Mouse (Mus musculus): ENCODE results near the gene Rabgap1.
"Not testable (repeated sequence)": the region's sequence is repeated elsewhere in the genome, so short reads cannot be mapped to it uniquely, and the experiment has no call there.

Rabgap1 gene

DNA sequence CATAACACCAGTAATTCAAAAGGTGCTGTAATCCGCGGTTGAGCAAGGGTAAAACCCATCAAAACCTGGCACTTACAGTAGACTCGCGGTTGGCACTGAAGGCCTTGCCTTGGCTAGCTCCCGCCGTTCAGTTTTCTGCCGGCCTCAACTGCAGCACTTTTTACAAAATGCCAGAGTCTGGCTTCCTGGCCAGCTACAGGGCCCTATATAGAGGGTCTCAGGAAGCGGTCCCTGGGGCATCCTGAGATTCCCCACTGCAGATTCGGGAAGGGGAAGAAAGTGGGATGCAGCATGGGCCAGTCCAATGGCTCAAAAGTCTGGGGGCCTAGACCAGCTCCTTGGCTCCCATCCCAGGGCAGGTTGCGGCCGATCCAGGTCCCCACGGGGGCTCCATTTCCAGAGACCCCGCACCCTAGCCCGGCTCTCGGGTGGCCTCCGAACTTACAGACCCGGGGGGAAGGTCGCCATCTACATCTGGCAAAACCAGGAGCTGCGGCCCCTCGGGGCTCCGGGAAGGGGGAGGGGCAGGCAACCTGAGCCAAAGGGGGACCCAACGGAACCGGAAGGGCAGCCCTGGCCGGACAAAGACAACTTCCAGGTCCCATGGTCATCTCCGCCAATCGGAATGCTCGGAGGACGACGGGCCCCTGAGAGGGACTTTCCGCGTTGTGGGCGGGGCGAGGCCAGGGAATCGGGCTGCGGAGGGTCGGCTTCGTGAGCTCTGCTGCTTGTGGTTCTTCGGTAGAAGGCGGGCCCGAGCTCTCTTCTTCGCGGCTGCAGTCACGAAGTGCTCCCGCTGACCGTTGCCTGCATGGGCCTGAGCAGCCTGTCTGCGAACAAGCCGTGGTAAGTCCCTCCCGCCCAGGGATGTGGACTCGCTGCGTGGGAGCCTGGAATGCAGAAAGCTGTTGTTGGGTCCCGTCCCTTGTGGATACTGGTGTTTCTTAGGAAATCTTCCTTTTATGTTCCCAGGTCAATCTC lies at the start of gene Rabgap1, which contains the start of the genes Zbtb26 and Zbtb6:
TSS of gene Rabgap1 (plus strand) at position 669 of the 981 bp plus-strand sequence.
TSS of gene Zbtb26 (minus strand) at position 525 of the 981 bp plus-strand sequence.
TSS of gene Zbtb6 (minus strand) at position 561 of the 981 bp plus-strand sequence.
- in situ Hi-C loops (cut with MboI; ENCODE audit: low sequenced_read_pairs), result no loop called here

DNA sequence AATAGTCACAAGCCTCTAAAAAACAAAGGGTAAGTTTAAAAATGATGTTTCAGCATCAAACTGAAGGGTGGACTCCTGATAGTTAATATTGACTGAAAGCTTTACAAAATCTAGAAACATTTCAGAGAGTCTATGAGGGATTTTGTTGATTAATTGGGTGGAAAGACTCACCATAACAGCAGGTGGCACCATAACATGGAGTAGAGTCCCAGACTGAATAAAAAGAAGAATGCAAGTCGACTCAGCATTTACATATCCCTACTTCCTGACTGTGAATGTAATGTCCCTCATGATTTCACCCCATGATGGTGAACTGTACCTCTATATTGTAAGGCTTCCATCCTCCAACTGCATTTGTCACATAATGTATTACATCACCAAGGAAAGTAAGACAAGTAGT lies 47.5 kb upstream of the Rabgap1 start:
- in situ Hi-C loops (cut with MboI; ENCODE audit: low sequenced_read_pairs), result loop anchor here (25.0 kb wide), 1 partner anchor 367 kb away; no protein-coding TSS in a partner anchor

GRCm38 (mm10) chr2:37421903-37422302 lies 21.2 kb upstream of the Rabgap1 start:
- in situ Hi-C loops (cut with MboI; ENCODE audit: low sequenced_read_pairs), result no loop called here

DNA sequence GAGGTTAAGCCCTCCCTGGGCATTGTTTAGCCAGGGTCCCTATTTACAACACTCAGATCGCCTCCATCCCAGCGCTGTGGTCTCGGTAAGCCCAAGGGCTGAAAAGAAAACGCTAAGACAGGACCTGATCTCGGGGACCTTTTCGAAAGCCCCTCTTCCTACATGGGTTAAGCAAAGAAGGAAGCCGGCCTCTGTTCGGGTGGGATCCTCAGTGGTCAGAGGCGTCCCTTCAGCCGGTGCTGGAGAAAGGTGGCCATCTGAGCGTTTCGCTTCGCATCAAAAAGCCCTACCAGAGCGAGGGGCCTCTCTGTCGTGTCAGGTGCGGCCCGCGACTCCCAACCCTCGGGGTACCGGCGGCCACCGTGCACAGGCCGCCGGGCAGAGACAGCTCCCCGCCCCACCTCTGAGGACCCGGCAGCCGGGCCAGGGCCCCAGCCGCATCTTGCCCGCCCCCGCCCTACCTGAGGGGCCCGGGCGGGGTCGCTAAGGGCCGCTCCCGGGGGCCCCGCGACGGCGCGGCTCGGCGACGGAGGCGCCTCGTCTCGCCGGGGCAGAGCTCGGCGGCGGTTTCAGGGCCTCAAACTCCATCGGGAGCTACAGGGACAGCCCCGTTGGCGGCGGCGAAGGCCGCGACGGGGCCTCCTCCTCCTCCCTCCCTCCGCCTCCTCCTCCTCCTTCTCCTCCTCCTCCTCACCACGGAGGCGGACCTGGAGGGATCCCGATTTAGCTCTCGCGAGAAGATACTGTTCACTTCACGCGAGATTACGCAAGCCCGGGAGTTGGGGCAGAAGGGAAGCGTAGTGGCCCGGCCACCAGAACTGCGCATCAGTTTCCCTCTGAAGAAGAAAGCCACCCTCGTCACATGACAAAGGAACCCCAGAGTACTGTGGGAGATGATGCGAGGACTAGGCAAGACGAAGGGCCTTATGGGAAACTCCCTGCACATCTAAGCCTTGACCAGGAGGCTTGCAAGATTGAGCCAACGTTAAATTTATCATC lies 20.5 kb upstream of the Rabgap1 start, which contains the start of gene Rc3h2:
TSS of gene Rc3h2 (minus strand) at position 598 of the 999 bp plus-strand sequence.
- in situ Hi-C loops (cut with MboI; ENCODE audit: low sequenced_read_pairs), result no loop called here

- in situ Hi-C loops (cut with MboI; ENCODE audit: low sequenced_read_pairs), result no loop called here
These were observed 19.4 kb upstream of the Rabgap1 start for GRCm38 (mm10) chr2:37423671-37424070.

- in situ Hi-C loops (cut with MboI; ENCODE audit: low sequenced_read_pairs), result no loop called here
These were observed 12.2 kb upstream of the Rabgap1 start for GRCm38 (mm10) chr2:37430593-37431464.

DNA sequence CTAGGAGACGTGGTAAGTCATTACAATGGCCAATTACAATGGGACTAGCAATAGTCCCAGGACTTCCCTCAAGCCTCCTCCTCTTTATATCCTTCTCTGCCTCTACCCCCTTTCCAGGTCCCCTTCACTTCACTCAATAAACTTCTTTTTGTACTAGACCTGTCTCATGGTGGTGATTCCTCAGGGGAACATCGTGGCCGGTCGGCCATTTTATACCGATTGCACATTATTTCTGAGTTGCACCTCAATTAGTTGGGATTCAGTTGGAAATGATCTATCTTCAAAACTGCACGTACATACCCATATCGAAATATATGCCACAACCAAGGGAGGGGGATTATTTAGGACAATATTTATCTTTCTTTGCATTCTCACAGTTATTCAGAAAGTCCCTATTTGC lies 11.5 kb upstream of the Rabgap1 start:
- in situ Hi-C loops (cut with MboI; ENCODE audit: low sequenced_read_pairs), result no loop called here

DNA sequence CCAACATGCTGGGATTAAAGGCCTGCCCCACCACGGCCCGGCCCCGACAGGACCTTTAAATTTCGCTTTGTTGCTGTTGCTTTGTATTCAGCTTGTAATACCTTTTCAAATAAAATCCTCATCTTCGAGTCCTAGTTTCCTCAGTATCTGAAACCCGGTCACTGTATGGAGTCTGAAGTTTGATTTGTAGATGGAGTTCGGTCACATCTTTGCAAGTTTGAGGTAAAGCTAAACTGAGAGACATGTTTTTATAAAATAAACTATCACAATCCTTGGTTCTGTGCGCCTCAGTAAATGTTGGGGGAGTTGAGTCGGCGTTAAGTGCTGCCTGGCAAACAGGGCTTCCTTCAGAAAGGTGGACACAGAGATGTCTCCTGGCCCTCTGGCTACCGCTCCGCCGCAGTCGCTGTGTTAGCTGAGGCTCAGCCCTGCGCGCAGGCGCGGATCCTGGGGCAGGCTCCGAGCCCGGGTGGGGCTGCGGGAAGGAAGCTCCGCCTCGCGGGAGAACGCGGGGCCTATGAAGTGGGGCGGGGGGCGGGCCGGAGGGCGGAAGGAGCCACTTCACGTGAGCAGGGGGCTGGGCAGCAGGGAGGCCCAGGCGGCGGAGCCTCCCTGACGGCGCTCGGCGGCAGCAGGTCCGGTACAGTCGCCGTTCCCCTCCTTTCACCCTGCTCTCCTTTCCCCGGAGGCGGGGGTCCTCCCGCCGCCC lies 8.7 kb downstream of the Rabgap1 start:
- in situ Hi-C loops (cut with MboI; ENCODE audit: low sequenced_read_pairs), result no loop called here

GRCm38 (mm10) chr2:37452376-37452760 lies 9.3 kb downstream of the Rabgap1 start:
- in situ Hi-C loops (cut with MboI; ENCODE audit: low sequenced_read_pairs), result no loop called here

GRCm38 (mm10) chr2:37460707-37461106 lies 17.6 kb downstream of the Rabgap1 start:
- in situ Hi-C loops (cut with MboI; ENCODE audit: low sequenced_read_pairs), result no loop called here

DNA sequence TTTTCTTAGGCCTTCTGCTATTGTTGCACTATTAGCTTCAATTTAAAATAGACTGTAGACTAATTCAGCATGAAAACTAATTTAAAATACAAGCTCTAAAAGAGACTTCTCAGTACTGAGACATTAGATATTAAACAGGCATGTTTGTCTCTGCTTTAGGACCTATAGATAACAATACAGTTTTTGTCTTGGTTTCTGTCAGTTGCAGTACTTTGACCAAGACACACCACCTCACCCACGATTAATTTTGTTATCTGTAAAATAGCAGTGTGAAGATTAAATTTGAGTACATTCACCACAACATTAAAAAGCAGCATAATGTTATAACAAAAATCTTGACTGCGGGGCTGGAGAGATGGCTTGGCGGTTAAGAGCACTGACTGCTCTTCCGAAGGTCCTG lies 23.2 kb downstream of the Rabgap1 start:
- in situ Hi-C loops (cut with MboI; ENCODE audit: low sequenced_read_pairs), result no loop called here

- in situ Hi-C loops (cut with MboI; ENCODE audit: low sequenced_read_pairs), result no loop called here
These were observed 36.5 kb downstream of the Rabgap1 start for GRCm38 (mm10) chr2:37479559-37479958.

DNA sequence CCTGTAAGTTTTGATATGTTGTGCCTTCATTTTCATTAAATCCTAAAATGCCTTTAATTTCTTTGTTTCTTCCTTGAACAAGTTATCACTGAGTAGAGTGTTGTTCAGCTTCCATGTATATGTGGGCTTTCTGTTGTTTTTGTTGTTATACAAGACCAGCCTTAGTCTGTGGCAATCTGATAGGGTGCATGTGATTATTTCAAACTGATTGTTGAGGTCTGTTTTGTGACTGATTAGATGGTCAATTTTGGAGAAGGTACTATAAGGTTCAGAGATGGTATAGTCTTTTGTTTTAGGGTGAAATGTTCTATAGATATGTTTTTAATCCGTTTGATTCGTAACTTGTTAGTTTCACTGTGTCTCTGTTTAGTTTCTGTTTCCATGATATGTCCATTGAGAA lies 37.0 kb downstream of the Rabgap1 start:
- in situ Hi-C loops (cut with MboI; ENCODE audit: low sequenced_read_pairs), result no loop called here

- in situ Hi-C loops (cut with MboI; ENCODE audit: low sequenced_read_pairs), result no loop called here
These were observed 41.1 kb downstream of the Rabgap1 start for GRCm38 (mm10) chr2:37484165-37484564.

DNA sequence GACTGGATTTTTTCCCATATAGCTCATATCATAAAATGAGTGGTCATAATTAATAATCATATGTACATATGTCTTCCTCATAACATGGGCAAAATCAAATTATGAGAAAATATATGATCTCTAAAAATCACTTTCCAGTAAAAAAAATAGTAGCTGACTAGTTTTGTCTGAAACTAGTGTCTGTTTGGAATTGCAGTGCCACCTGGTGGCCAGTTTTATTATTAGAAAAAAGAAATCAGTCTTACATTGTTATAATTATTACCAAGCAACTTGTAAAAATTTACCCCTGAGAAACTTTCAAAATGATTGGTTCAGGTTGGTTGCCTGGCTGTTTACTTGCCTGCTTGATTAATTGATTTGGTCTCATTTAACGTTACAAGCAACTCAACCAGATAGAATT lies 42.3 kb downstream of the Rabgap1 start:
- in situ Hi-C loops (cut with MboI; ENCODE audit: low sequenced_read_pairs), result no loop called here

GRCm38 (mm10) chr2:37486408-37486807 lies 43.3 kb downstream of the Rabgap1 start:
- in situ Hi-C loops (cut with MboI; ENCODE audit: low sequenced_read_pairs), result no loop called here

- in situ Hi-C loops (cut with MboI; ENCODE audit: low sequenced_read_pairs), result no loop called here
These were observed 45.9 kb downstream of the Rabgap1 start for GRCm38 (mm10) chr2:37488956-37489355.

- in situ Hi-C loops (cut with MboI; ENCODE audit: low sequenced_read_pairs), result loop anchor here (10.0 kb wide), 1 partner anchor 113 kb away; no protein-coding TSS in a partner anchor
These were observed 54.2 kb downstream of the Rabgap1 start for GRCm38 (mm10) chr2:37497321-37497720.

DNA sequence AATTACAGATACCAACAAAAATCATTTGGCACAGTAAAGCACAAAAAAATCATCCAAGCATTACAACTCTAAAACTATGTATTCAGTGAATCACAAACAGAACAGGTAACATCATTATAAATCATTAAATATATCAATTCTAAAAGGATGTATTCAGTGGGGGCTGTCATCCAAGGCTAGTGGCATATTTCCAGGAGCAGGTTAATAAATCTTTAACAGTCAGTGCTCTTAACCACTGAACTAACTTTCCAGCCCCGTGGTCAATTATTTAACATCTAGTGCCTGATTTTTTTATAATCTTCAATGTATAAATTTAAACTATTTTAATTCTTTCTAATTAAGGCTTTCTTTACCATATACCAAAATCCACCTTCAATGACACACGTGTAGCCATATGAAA lies 62.8 kb downstream of the Rabgap1 start:
- in situ Hi-C loops (cut with MboI; ENCODE audit: low sequenced_read_pairs), result not testable (repeated sequence)

All from CH12F3 (cell line).